Comparison of ENCODE assay signal across 12 mouse cellular contexts in the genomic region with DNA sequence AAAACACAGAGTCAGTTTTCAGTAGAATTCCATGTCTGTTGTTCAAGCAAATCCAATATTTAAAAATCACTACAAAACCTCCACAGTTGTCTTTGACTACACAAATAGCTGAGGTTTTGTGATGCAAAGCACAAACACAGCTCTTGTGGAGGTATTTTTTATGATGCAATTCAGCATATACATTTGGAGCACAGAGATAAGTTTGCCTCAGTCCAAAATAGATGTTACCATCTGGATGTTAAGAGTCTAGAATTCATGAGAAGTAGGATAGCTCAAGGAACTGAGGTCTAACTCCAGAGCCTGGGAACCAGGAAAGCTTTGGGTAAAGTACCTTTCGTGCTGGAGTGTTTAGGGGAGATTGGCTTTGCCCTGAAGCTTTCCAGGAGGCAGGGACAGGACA.
"Had no signal": no experiment of that assay in that cellular context is flagged by ENCODE, and none has a peak within 500 bp of the region (broad histone marks: within the 10 kb centered on the region; RNA-seq: fewer than 3 reads in every experiment).

No protein-coding gene starts in this region.

- DNase-seq: lung, adult 18-20 months; lung, embryonic 14.5 days; lung, postnatal 10 days; lung, postnatal 4 days; midbrain, embryonic 14.5 days; retina, postnatal 1 day; right cerebral cortex, adult 18-20 months; right cerebral cortex, postnatal 25 days; thymus, adult 18-20 months; thymus, postnatal 14 days; thymus, postnatal 36 days had no signal

- ATAC-seq: midbrain, embryonic 16.5 days had no signal
